Mouse (Mus musculus) MN1 (cell line): ENCODE measurements around the gene AC129217.1.
"Not testable (repeated sequence)": the region's sequence is repeated elsewhere in the genome, so short reads cannot be mapped to it uniquely, and the experiment has no call there.

Source experiments
- DNase-seq: peaks from one replicate; pipeline ENCODE4 v3.0.0-alpha.2; 2016; ENCODE audit warnings: low spot score

AC129217.1 gene

DNA sequence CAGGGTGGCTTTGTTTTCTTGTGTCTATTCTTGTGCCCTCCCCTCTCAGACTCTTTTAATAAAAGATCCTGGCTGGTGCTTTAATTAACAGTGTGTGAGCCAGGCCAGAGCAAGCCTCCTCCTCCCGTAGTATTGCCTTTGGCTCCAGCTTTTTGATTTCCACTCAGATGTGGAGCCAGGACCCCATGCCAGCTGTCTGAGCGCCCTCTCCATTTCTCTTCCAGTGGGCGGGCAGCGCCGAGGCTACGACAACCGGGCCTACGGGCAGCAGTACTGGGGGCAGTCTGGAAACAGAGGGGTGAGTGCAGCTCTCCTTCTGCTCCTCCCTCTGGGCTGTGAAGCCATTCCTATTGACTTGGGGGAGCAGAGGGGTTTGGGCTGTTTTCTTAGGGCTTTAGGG lies 1.1 kb downstream of the AC129217.1 start:
- no peak for DNase-seq

DNA sequence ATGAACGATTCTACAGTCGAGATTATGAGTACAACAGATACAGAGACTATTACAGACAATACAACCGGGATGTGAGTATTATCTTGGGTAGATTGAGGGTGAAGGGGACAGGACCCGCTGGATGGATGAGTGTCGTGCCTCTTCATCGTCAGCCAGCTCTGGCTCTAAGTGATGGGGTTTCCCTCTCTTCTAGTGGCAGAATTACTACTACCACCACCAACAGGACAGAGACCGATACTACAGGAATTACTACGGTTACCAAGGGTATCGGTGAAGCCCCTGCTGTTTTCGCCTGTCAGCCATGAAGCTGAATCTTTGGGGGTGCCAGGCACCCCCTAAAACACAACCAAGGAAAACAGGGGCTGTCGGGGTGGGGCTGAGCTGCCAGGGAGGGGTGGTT lies 1.7 kb downstream of the AC129217.1 start:
- no peak for DNase-seq

DNA sequence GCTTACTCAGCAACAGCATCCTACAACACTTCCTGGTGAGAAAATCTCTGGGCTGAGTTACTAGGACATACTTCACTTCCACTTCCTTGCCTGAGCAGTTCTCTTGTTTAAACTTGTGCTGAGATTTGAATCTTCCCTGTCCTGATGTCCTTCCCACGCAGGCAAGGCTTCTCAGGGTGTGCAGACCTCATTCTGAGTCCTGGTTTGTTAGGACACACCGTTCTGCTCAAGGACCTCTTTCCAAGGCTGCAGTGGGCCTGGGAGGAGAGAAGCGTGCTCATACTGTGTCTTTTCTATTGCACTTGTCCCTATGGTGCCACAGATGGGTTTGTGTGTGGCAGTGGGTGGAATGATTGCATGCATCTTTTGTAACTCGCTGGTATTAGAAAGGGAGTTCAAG lies 3.4 kb downstream of the AC129217.1 start:
- no peak for DNase-seq

DNA sequence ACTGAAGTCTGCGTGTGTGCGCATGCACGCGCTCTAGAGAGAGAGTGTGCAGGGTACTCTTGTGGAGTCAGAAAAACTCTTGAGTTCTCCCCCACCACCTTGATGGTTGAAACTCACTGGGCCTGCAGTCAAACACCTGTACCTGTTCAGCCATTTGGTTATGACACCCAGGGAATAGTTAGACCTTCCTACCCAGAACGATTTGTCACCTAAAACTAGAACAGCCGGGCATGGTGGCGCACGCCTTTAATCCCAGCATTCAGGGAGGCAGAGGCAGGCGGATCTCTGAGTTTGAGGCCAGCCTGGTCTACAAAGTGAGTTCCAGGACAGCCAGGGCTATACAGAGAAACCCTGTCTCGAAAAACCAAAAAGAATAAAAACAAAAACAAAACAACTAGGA lies 6.8 kb downstream of the AC129217.1 start:
- not testable (repeated sequence) for DNase-seq

DNA sequence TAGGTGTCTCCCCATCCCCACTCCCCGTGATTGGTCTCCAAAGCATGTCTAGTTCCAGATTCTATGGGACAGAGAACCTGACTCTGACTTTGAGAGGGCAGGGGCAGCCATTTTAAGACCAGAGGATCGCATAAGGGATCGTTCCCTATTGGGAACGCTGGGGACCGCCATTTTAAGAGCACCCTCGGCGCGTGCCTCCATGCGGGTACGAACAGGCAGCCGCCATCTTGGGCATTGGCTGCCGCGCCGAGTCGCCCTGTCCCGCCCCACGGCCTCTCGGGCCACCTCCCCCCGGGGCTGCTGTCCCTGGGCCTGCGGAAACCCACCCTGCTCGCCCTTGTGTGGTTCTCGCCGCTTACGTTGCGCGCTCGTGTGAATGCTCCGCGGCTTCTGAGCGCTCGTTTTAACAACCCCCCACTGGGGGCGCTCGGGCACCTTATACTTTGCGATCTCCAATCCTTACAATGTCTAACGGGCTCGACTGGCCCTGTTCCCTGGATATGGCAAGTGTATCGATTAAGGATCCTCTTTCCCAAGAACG lies 7.7 kb downstream of the AC129217.1 start, which contains the start of gene Bscl2:
Gene Bscl2, plus strand, starts transcription at position 217 of the 541 bp plus-strand sequence.
- DNase-seq = no peak

DNA sequence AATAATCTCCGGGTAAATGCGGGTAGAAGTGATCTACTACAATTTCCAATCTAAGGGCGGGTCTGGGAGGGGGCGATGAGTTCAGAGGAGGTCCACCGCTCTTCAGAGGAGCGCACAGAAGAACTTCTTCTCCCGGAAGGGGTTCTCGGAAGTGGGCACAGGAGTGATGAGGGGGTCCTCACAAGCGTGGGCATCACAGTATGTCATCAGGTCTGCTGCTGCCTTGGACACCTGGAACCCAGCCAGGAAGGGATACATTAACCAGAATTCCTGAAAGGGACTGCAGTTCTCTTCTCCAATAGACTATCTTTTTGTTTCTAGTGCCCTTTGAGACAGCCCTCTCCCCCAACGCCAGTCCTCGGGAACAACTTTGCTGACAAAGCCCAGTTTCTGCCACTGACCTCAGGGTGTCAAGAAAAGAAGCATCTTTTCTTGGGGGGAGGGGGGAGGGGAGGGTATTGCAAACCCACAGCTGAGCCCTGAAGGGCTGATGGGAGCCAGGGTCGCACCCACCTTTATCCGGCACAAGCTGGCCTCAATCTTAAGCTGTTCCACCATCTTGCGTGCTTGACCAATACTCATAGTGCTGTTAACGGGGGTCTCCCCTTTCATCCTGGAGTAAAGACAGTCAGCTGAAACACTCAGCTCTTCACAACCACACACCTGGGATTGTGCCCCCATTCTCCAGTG lies 8.6 kb downstream of the AC129217.1 start:
- DNase-seq = no peak

DNA sequence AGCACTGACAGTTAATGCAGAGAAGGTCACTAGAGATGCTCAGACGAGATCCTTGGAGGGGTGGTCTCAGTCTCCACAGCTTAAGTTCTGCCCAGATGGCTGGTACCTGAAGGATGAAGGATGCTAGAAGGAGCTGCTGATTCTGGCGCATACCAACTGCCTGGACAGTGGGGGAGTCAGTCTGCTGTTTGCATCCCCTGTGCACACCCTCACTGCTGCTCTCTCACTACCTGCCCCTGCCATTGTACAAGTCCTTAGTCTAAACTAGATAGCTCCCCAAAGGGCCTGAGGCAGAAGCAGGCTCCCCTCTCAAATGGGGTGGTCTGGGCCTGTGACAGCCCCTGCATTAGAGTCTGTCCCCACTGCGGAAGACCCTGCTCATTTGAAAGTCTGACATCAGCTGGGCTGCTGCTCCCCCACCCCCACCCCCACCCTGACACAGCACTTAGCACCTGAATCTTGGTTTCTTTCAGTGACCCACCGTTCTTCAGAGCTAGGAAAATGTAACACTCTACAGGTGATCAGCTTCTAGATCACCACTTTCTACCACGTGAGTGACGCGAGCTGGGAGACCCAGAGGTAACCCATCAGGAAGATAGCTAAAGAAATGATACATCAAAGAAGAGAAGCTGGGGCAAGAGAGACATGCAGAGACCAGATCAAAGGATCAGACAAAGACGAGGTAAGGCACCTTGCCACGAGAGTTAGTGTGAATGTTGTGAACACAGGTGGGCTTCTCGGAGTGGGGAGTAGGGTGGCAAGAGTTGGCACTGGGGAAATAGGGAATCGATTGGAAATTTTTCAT lies 9.7 kb downstream of the AC129217.1 start, which contains the start of gene Gng3:
Gene Gng3, minus strand, starts transcription at position 92 of the 805 bp plus-strand sequence.
- DNase-seq = no peak

DNA sequence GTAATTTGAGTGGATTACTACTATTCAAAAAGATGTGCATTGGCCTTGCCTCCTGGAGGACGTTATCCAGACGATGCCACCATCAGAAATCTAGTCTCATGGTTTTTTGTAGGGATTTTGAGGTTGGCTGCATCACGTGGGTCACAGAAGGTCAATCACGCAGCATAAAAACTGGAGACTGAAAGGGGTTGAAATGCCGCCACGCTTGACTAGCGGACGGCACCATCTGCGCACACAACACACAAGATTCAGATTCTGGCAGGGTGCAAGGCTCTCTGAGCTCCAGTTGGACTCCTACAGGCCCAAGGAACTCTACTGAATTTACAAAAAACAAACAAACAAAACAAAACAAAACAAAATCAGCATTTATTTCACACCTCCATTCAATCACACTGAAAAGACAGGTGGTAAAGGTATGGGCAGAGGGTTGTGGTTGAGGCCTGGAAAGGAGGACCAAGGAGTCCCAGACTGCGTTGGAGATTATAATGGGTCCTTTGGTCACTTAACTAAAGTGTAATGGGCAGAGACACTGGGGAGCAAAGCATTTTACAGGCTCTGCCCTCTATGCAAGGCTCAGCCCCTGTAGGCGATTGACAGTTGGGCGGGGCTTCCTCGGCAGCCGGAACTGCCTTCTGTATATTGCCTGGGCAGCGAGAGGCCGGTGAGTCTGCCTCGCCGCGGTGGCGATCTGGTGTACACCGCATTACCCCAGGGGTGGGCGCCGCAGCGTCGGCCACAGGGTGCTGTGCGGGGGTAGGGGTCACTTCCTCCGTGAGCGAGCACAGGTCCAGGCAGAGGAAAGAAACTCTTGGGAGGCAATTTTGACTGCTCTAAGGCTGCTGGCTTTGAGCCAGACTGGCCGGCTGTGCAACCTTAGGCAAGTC lies 10.6 kb downstream of the AC129217.1 start:
- DNase-seq = peak; percentile 54

DNA sequence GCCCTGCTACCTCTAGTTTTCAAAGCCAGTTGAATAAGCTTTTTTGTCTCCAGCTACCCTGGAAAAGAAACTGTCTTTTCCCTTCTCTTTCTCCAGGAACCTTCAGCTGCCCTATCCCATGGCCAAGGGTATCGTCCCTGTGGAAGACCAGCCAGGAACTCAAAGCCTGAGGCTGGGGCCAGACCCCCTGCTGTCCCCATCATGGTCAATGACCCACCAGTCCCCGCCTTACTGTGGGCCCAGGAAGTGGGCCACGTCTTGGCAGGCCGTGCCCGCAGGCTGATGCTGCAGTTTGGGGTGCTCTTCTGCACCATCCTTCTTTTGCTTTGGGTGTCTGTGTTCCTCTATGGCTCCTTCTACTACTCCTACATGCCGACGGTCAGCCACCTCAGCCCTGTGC lies 11.4 kb downstream of the AC129217.1 start:
- DNase-seq = no peak

DNA sequence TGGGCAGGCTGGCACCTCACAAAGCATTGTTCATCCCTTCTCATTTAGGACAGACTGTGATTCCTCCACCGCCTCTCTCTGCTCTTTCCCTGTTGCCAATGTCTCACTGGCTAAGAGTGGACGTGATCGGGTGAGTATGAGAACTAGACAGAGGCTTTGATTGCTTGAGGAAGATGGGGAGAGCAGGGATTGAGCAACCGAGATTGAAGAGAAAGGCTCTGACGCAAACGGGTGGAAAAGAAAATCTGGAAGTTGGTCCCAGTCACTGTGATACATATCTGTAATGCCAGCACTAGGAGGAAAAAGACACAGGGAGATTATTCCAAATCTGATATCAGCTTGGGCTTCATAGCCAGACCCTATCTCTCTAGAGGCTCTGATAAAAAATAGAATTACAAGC lies 13.4 kb downstream of the AC129217.1 start:
- no peak for DNase-seq

DNA sequence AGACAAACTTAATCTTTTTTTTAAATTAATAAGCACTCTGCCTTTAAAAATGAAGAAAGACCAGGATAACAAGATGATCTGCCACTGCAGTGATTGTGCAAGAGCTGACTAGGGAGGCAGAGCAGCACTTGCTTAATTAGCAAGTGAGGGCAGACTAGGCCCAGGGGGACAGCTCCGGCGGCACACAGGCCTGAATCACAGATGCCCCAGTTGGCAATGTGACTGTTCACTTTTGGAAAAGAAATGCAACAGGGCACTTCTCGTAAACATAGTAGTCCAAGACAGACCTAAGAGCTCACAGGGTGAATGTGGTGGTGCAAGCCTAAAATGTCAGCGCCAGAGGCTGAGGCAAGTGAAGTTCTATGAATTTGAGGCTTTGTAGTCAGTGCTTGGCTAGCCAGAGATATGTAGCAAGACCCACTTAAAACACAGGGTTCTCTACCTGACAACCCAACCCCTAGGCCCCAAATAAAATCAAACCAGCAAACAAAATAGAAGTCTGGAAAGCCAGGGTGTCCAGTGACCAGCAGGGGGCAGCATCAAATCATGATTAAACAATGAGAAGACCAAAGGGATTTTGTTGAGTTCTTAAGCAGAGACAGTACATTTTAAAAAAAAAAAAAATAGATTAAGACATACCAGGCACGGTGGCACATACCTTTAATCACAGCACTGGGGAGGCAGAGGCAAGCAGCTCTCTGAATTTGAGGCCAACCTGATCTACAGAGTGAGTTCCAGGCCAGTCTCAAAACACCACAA lies 15.0 kb downstream of the AC129217.1 start:
- peak; percentile 79 for DNase-seq

DNA sequence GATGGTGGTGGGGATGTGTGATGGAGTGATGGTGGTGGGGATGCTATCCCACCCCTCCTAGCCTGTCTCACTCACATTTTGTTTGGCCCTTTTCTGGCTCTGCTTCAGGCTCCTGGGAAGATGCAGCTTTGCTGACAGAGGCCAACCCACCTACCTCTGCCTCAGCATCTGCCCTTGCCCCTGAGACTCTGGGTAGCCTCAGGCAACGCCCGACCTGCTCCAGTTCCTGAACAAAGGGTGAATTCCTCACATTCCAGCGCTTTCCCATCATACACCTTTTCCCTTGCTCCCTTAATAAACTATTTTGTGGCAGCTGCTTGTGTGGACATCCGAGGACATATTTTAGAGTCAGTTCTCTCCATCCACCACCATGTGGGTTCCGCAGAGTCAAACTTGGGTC lies 18.8 kb downstream of the AC129217.1 start:
- no peak for DNase-seq

DNA sequence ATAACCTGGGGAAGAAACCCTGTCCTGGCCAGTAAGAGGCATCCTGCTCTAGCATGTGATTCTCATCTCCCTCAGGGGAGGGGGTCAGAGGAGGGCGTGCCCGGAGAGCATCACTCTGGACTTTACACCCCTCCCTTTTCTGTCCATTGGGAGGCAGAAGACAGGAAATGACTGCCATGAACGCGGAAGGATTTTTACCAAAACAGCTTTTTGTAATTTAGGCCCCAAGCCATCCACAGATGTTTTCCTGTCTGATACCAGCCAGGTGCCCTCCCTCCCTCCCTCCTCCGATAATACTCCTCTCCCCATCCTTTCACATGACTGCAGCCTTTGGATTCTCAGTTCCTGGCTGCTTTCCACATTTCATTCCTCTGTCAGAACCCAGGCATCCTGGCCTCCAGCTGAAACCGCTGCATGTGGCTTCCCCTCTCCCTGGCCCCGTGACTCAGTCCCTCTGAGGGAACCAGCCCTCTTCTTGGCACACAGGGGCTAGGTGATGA lies 20.9 kb downstream of the AC129217.1 start, which contains the start of gene Lrrn4cl:
Gene Lrrn4cl, plus strand, starts transcription at position 367 of the 500 bp plus-strand sequence.
- peak; percentile 82 for DNase-seq

DNA sequence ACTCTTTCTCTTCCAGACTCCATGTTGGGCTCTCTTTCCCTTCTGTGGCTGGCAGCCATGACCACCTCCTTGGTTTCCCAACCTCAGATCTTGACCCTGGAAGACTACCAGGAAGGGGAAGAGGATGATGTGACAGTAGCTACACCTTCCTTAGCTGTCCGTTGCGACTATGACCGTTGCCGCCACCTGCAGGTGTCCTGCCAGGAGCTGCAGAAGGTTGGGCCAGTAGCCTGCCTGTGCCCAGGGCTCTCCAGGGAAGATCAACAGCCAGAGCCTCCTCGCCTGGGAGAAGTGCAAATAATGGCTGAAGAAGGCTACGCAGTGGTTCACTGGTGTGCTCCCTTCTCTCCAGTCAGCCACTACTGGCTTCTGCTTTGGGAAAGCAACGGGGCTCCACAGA lies 22.1 kb downstream of the AC129217.1 start:
- DNase-seq = no peak

DNA sequence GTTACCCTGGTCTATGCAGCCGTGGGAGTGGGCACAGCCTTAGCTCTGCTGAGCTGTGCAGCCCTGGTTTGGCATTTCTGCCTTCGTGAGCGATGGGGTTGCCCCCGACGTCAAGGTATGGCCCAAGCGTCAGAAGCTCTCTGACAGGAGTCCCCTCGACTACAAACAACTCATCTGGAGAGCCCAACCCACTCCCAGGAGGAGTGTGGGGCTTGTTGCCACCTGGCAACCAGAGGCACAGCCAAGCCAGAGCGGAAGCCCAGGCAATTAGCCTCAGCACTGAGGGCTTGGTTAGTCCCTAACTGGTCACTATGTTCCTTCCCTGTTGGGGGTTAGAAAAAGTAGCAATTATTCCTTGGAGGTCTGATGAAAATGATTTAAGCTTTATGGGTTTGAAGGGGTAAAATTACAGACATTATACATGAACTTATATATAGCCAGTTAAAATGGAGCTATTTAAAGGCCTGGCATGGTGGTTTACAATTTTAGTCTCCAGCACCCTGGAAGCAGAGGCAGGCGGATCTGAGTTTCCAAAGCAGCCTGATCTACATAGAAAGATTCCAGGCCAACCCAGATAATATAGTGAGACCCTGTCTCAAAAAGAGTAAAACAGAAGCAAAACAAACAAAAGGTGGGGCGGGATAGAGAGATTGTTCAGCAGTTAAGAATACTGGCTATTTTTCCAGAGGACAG lies 22.8 kb downstream of the AC129217.1 start:
- DNase-seq = no peak

DNA sequence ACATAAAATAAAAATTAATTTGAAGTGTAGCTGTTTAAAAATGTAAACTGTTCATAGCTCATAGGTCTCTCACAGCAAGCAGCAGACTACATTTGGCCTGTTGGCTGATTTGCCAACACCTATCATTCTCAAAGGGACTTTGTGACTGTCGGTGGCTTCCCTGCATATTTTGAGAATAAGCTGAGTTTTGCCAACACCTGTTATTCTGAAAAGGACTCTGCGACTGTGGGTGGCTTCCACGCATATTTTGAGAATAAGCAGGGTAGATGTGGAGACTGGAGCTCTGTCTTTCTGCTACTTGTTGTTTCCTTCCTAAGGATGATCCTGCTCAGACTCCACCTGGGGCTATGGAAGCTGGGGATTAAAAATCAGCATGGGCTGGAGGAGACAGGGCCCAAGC lies 23.5 kb downstream of the AC129217.1 start:
- DNase-seq = no peak

DNA sequence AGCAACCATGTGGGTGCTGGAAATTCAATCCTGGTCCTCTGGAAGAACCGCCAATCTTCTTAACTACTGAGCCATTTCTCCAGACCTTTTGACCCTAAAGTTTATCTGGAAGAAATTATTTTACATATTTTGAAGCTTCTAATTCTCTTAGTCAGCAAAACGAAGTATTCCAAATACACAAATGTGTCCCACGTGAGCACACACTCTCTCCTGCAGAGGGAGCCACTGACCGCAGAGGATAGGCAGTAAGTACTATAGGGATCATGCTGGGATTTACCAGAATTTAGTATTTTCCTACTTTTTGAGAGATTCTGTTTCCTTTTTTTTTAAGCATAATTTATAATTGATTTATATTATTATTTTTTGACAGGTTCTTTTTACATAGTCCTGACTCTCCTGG lies 28.1 kb downstream of the AC129217.1 start:
- no peak for DNase-seq

DNA sequence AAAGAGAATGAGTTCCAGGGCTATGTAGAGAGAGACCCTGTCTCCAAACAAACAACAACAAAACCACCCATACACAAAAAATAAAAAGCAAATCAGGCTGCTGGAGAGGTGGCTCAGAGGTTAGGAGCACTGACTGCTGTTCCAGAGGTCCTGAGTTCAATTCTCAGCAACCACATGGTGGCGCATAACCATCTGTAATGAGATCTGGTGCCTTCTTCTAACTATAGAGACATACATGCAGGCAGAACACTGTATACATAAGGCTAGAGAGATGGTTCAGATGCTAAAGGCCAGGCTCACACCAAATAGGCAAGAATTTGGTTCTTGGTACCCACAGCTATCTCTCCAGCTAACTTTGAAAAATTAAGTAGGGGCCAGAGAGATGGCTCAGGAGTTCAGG lies 29.4 kb downstream of the AC129217.1 start:
- no peak for DNase-seq

DNA sequence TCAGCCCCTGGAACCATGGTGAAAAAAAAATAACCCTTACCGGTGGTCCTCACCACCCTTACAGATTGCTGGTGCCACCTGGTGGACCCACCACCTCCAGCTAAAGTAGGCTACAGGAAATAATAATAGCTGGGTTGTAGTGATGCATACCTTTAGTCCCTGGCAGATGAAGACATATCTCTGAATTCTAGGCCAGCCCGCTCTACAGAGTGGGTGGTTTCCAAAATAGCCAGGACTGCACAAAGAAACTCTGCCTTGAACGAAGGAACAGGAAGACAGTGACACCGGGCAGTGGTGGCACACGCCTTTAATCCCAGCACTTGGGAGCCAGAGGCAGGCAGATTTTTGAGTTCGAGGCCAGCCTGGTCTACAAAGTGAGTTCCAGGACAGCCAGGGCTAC lies 34.7 kb downstream of the AC129217.1 start:
- no peak for DNase-seq

DNA sequence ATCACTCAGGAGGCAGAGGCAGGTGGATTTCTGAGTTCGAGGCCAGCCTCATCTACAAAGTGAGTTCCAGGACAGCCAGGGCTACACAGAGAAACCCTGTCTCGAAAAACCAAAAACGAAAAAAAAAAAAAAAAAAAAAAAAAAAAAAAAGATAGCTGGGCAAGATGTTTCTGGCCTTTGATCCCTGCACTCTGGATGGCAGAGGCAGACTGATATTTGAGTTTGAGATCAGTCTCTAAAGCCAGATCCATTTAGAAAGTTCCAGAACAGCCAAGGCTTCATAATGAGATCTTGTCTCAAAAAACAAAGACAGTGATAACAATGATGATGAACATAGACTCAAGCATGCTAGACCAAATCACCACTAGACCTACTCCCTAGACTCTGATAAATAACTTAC lies 40.8 kb downstream of the AC129217.1 start:
- not testable (repeated sequence) for DNase-seq
